Mouse (Mus musculus): Measurements from ENCODE around the gene Tmem184a. TPM values are rescaled to one million over a fixed set of nuclear protein-coding genes. Genes with fewer than 3 reads are reported as not detected.

Gene Tmem184a
- total RNA-seq, 2 experiments from 2014 or later, result 0.20 to 0.23 TPM

- DNase-seq, result no peak
These were observed 6.6 kb downstream of the Tmem184a start for GRCm38 (mm10) chr5:139813126-139813490.

- no peak for DNase-seq
These were observed 7.2 kb downstream of the Tmem184a start for GRCm38 (mm10) chr5:139812398-139813125.

GRCm38 (mm10) chr5:139811677-139812397 lies 7.9 kb downstream of the Tmem184a start:
- no peak for DNase-seq

- DNase-seq, result no peak
These were observed 10.3 kb downstream of the Tmem184a start for GRCm38 (mm10) chr5:139809397-139809796.

- DNase-seq, result no peak
These were observed 13.8 kb downstream of the Tmem184a start for GRCm38 (mm10) chr5:139805924-139806323.

GRCm38 (mm10) chr5:139804573-139805111 lies 15.1 kb downstream of the Tmem184a start:
- no peak for DNase-seq

- no peak for DNase-seq
These were observed 15.6 kb downstream of the Tmem184a start for GRCm38 (mm10) chr5:139804107-139804551.

- DNase-seq, result peak; percentile 50 to 71
These were observed 16.1 kb downstream of the Tmem184a start for GRCm38 (mm10) chr5:139803601-139804102.

- no peak for DNase-seq
These were observed 16.6 kb downstream of the Tmem184a start for GRCm38 (mm10) chr5:139803165-139803564.

- no peak for DNase-seq
These were observed 17.8 kb downstream of the Tmem184a start for GRCm38 (mm10) chr5:139801880-139802279.

- DNase-seq, result no peak
These were observed 18.5 kb downstream of the Tmem184a start for GRCm38 (mm10) chr5:139801231-139801630.

- DNase-seq, result no peak
These were observed 19.7 kb downstream of the Tmem184a start for GRCm38 (mm10) chr5:139799801-139800590.

GRCm38 (mm10) chr5:139799041-139799440 lies 20.7 kb downstream of the Tmem184a start:
- DNase-seq, result no peak

GRCm38 (mm10) chr5:139798168-139798900 lies 21.4 kb downstream of the Tmem184a start:
- DNase-seq, result peak in 1 of 2 experiments; percentile 47

- peak; percentile 91 to 92 for DNase-seq
These were observed 22.1 kb downstream of the Tmem184a start for GRCm38 (mm10) chr5:139797473-139798167.

- peak; percentile 93 for DNase-seq
These were observed 22.8 kb downstream of the Tmem184a start for GRCm38 (mm10) chr5:139796900-139797299.

- no peak for DNase-seq
These were observed 23.6 kb downstream of the Tmem184a start for GRCm38 (mm10) chr5:139796001-139796620.

- DNase-seq, result peak; percentile 73 to 82
These were observed 24.8 kb downstream of the Tmem184a start for GRCm38 (mm10) chr5:139794938-139795337.

GRCm38 (mm10) chr5:139794137-139794536 lies 25.6 kb downstream of the Tmem184a start:
- no peak for DNase-seq

All from adrenal gland, postnatal 36 days (tissue).